Mouse (Mus musculus) megakaryocyte, embryonic 14.5 days (primary cell): ENCODE results near the gene Ttc7. TPM values are rescaled to one million over a fixed set of nuclear protein-coding genes. Genes with fewer than 3 reads are reported as not detected.

ENCODE experiments used
- H3K27me3 ChIP-seq: replicated peaks from 2 replicates; pipeline ENCODE3; 2012; ENCODE audit warnings: inconsistent platforms
- H3K36me3 ChIP-seq: replicated peaks from 2 replicates; pipeline ENCODE3; 2012; ENCODE audit warnings: low read length, inconsistent platforms, mixed read lengths
- H3K4me1 ChIP-seq: 2 replicates; pipeline ENCODE4 v1.6.1; 2012; ENCODE audit warnings: inconsistent platforms
- H3K4me3 ChIP-seq: replicated peaks from 2 replicates; pipeline ENCODE3; 2012; ENCODE audit warnings: moderate library complexity, mild to moderate bottlenecking, inconsistent platforms
- H3K9me3 ChIP-seq: 2 replicates; pipeline ENCODE4 v1.6.1; 2012; ENCODE audit warnings: inconsistent platforms
- FLI1 ChIP-seq: IDR thresholded peaks from 2 replicates; pipeline ENCODE4 v1.6.1; 2012; ENCODE audit warnings: low read length, inconsistent platforms, mixed read lengths
- GATA1 ChIP-seq: IDR thresholded peaks from 3 replicates; pipeline ENCODE4 v1.6.1; 2012; ENCODE audit warnings: mixed read lengths, low read length, inconsistent platforms, borderline replicate concordance
- polyA plus RNA-seq: library from polyadenylated mRNA; stranded (reverse); fragments of >175 nt; gene quantifications from 2 replicates; pipeline ENCODE4 v1.2.3, GENCODE M21; 2012; ENCODE audit warnings: low replicate concordance; ENCODE audit not compliant: insufficient read depth

The Ttc7 gene
- polyA plus RNA-seq, 1 experiment: 14.1 TPM

DNA sequence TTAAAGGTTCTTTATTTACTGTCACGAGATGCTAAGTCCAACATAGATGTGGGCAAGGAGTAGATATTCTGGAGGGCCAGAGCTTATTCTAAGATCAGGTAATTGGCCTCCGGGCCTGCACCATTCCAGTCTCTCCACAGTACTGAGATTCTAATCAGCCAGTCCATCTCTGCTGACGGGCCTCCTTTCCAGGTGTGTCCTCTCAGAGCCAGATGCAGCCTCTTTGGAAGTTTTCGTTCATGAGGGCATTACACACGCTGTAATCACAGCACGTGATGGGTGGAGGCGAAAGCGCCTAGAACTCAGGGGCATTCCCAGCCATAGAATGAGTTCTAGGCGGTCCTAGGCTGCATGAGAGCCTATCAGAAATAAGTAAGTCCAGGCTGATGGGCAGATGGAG lies 74.8 kb downstream of the Ttc7 start:
- Histone ChIP-seq H3K4me3 (no peak overlapping the region), H3K9me3 (no peaks in the 10 kb centered on the region), H3K27me3 (no peaks in the 10 kb centered on the region), H3K36me3 (peaks cover 98% of the 10 kb centered on the region), H3K4me1 (peaks cover 57% of the 10 kb centered on the region)
- TF ChIP-seq FLI1 (no peak), GATA1 (no peak)

DNA sequence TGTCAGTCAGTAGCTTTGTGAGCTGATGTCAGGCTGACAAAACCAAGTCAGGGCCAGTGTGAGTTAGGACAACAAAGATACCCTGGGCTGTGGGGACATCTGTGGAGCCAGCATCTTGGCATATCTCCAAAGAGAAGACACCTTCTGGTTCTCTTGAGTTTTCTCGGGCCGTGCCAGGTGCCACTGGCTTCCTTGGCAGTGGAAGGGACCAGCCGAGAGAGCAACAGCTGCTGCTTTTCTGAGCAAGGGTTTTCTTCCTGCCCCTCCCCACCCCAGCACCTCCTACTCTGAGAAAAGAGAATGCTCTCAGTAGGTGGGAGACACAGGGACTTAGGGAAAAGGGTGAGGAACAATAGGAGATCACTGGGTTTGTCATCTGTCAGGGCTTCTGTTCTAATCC lies 78.4 kb downstream of the Ttc7 start:
- no peak overlapping the region for H3K4me3 ChIP-seq
- H3K9me3 ChIP-seq: peaks cover 11% of the 10 kb centered on the region; the same call in 1 of the 2 replicates
- peaks cover 45% of the 10 kb centered on the region for H3K4me1 ChIP-seq
- peaks cover 96% of the 10 kb centered on the region for H3K36me3 ChIP-seq
- TF ChIP-seq GATA1 (no peak), FLI1 (no peak)
- no peaks in the 10 kb centered on the region for H3K27me3 ChIP-seq

DNA sequence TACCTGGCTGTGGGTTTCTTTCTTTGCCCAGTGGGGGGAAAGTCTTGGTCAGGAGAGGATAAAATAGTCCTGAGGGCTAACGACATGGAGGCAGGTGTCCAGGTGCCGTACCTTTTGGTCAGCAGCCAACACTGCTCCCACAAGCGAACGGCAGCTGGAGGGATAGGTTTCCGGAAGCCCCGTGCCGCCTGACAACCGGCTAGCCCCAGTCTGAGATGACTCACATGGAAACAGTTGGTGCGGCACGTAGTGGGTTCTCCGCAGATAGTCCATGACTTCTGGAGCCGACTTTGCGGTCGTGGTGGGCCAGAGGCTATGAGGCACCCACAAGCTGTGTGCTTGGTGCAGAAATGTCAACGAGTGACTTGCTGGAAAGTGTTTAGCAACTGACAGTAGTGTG lies 81.4 kb downstream of the Ttc7 start:
- peaks cover 70% of the 10 kb centered on the region for H3K4me1 ChIP-seq
- H3K36me3 ChIP-seq: peaks cover 81% of the 10 kb centered on the region
- H3K9me3 ChIP-seq: peaks cover 11% of the 10 kb centered on the region; the same call in 1 of the 2 replicates
- no peak overlapping the region for H3K4me3 ChIP-seq
- no peaks in the 10 kb centered on the region for H3K27me3 ChIP-seq
- TF ChIP-seq FLI1: no peak
- no peak for TF ChIP-seq GATA1

DNA sequence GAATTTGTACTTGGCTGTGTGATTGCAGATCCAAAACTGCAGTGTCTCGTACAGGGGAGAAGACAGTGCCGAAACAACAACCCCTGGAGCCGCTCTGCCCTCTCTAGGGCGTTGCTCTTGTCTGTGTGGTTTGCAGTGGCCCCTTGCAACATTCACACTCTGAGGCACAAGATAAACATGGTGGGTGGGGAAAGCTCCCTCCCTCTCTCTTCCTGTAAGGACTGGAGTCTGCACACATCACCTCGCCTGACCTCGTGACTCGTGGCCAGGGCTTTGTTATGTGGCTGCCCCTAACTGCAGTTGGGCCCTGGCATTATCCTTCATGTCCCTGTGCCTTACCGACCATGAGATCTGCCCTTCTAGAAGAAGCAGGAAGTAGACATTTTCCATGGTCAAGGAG lies 82.6 kb downstream of the Ttc7 start:
- peaks cover 11% of the 10 kb centered on the region; the same call in 1 of the 2 replicates for H3K9me3 ChIP-seq
- TF ChIP-seq GATA1: no peak
- no peak for TF ChIP-seq FLI1
- H3K4me3 ChIP-seq: peak overlapping the region; percentile 74
- peaks cover 82% of the 10 kb centered on the region for H3K4me1 ChIP-seq
- H3K36me3 ChIP-seq: peaks cover 81% of the 10 kb centered on the region
- H3K27me3 ChIP-seq: no peaks in the 10 kb centered on the region

DNA sequence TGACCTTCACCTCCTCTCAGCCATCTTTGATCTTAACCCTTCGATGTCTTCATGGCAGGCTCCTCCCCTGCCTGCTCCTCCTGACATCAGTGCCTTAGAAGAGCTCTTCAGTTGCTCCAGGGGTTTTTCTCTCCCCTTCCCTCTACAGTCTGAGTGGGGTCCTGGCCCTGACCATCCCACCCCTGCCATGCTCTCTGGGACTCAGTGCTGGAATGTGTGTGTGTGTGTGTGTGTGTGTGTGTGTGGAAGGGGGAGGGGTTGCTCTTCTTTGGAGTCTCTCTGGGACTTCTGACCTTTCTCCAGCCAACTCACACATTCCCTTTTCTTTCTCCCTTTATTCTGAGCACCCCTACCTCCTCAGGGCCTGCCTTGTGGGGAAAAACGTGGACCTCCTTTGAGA lies 83.8 kb downstream of the Ttc7 start:
- Histone ChIP-seq H3K4me1 (peaks cover 75% of the 10 kb centered on the region), H3K4me3 (no peak overlapping the region), H3K9me3 (peaks cover 11% of the 10 kb centered on the region; the same call in 1 of the 2 replicates), H3K36me3 (peaks cover 82% of the 10 kb centered on the region), H3K27me3 (no peaks in the 10 kb centered on the region)
- no peak for TF ChIP-seq GATA1
- no peak for TF ChIP-seq FLI1

DNA sequence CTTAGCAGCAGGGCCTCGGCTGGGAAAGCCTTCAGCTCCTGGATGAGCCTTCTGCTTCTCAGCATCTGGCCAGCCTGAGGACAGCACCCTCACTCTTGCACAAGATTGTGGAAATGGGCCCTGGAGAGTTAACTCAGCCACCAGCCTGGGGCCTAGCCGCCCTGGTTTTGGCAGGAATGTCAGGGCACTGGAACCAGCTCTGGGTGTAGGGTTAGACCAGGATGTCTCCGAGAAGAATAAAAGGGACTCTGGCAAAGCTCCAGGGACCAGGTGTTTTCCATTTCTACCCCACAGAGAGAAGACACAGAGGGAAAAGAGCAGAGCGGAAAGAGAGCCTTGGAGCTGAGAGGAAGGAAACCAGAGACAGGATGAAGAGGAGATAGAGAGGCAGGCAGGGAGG lies 84.5 kb downstream of the Ttc7 start:
- H3K4me1 ChIP-seq: peaks cover 69% of the 10 kb centered on the region
- peak overlapping the region; percentile 83 for H3K4me3 ChIP-seq
- H3K27me3 ChIP-seq: no peaks in the 10 kb centered on the region
- H3K9me3 ChIP-seq: peaks cover 11% of the 10 kb centered on the region; the same call in 1 of the 2 replicates
- H3K36me3 ChIP-seq: peaks cover 82% of the 10 kb centered on the region
- TF ChIP-seq FLI1 (no peak), GATA1 (no peak)

DNA sequence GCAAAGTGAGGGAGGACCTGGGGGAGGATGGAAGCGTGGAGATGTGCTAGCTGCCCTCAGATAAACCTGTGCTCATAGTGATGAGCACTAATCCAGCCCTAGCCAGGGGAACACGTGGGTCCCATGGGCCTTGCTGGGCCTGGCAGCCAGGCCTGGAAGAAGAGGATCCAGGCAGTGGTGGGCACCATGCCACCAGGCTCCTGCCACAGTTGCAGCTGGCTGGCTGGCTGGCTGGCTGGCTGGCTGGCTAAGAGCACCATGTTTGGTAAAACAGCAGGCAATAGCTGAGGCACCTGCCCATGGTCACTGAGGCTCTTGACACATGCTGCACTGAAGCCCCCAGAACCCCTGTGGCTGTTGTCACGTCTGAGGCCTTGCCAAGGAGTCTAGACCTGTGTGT lies 85.0 kb downstream of the Ttc7 start:
- no peak for TF ChIP-seq GATA1
- peaks cover 10% of the 10 kb centered on the region; the same call in 1 of the 2 replicates for H3K9me3 ChIP-seq
- peak overlapping the region; percentile 83 for H3K4me3 ChIP-seq
- no peaks in the 10 kb centered on the region for H3K27me3 ChIP-seq
- H3K4me1 ChIP-seq: peaks cover 66% of the 10 kb centered on the region
- H3K36me3 ChIP-seq: peaks cover 82% of the 10 kb centered on the region

DNA sequence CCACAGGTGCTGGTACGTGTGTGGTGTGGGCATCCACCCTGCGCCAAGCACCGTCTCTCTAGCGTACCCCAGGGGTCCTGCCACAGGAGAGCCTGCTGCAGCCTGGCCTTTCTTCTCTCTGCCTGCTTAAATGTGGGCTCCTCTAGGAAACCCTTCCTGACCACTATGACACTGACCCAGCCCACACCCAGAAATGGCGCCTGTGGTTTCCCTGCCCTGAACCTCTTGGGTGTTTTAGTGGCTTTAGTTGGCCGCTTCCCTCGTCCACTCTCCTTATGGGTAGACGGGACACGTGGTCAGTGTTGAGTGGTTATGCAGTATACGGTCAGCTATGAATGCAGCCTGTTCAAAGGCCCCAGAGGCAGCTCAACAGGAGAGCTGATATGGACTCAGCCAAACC lies 85.8 kb downstream of the Ttc7 start:
- Histone ChIP-seq H3K4me1 (peaks cover 67% of the 10 kb centered on the region), H3K36me3 (peaks cover 82% of the 10 kb centered on the region), H3K4me3 (peak overlapping the region; percentile 83), H3K27me3 (no peaks in the 10 kb centered on the region), H3K9me3 (peaks cover 2% of the 10 kb centered on the region; the same call in 1 of the 2 replicates)
- no peak for TF ChIP-seq GATA1
- no peak for TF ChIP-seq FLI1

DNA sequence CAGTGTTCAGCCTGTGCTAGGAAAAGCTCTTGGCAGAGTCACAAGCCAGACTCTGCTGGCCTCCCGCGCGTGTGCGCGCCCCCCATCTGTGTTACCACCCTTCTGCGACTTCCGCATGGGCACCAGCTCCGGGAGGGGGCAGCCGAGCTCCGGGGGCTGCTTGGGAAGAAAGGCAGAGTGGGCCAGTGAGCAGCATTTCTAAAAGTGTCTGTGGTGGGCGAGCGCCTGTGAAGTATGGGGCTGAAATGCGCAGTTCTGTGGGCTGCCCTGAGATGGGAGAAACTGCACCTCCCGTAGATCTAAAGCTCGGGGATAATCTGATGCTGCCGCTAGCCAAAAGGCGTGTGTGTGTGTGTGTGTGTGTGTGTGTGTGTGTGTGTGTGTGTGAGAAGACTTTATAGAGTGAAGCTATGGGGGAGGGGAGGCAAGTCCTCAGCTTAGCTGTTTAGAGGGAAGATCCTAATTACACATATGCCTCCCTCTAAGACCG lies 86.6 kb downstream of the Ttc7 start:
- peaks cover 77% of the 10 kb centered on the region for H3K36me3 ChIP-seq
- no peaks in the 10 kb centered on the region for H3K27me3 ChIP-seq
- no peak overlapping the region for H3K4me3 ChIP-seq
- H3K4me1 ChIP-seq: peaks cover 67% of the 10 kb centered on the region
- H3K9me3 ChIP-seq: peaks cover 2% of the 10 kb centered on the region; the same call in 1 of the 2 replicates
- TF ChIP-seq GATA1 (no peak), FLI1 (no peak)

DNA sequence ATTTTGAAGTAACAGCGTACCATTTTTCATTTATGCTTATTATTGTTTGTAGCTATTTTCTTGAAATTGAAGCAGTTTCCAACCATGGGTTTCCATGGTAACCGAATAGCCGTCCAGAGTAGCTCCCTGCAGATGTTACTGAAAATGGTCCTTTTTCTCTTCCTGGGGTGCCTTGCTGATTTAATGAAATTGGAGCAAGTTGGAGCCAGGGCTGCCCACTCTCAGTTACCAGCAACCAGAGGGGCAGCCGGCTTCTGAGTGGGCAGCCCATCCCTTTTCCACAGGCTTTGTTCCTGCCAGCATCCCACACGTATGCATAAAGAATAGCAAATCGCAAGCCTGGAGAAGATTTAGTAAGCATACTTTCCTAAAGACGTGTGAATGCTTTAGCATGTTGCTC lies 89.5 kb downstream of the Ttc7 start:
- H3K9me3 ChIP-seq: no peaks in the 10 kb centered on the region
- no peaks in the 10 kb centered on the region for H3K27me3 ChIP-seq
- TF ChIP-seq FLI1 (no peak), GATA1 (no peak)
- peaks cover 76% of the 10 kb centered on the region for H3K36me3 ChIP-seq
- H3K4me1 ChIP-seq: peaks cover 63% of the 10 kb centered on the region
- H3K4me3 ChIP-seq: no peak overlapping the region

DNA sequence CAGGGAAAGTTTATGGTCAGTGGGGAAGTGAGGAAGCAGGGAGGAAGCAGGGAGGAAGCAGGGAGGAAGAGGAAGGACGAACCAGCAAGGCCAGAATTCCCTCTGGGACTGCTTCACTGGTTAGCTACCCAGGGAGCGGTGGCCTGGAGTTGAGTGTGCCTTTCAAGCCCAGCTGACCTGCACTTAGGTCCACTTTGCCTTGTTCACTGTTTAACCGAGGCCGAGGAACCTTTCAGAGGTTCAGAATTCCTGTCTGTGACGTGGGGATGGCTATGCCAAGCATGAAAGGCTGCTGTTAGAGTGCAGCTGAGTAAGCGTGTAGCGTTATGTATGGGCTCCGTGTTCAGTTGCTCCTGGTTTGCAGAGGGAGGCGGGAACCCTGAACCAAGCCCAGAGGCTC lies 90.6 kb downstream of the Ttc7 start:
- H3K27me3 ChIP-seq: no peaks in the 10 kb centered on the region
- TF ChIP-seq GATA1 (no peak), FLI1 (no peak)

More for the DNA sequence above, 90.6 kb downstream of the Ttc7 start:
- no peaks in the 10 kb centered on the region for H3K9me3 ChIP-seq
- H3K4me1 ChIP-seq: peaks cover 62% of the 10 kb centered on the region
- no peak overlapping the region for H3K4me3 ChIP-seq
- peaks cover 78% of the 10 kb centered on the region for H3K36me3 ChIP-seq
